Mouse (Mus musculus): ENCODE results near the gene Inpp5b. TPM values are rescaled to one million over a fixed set of nuclear protein-coding genes. Genes with fewer than 3 reads are reported as not detected.

Gene Inpp5b
- polyA plus RNA-seq, 1 experiment from 2014 or later, result 23.7 TPM

DNA sequence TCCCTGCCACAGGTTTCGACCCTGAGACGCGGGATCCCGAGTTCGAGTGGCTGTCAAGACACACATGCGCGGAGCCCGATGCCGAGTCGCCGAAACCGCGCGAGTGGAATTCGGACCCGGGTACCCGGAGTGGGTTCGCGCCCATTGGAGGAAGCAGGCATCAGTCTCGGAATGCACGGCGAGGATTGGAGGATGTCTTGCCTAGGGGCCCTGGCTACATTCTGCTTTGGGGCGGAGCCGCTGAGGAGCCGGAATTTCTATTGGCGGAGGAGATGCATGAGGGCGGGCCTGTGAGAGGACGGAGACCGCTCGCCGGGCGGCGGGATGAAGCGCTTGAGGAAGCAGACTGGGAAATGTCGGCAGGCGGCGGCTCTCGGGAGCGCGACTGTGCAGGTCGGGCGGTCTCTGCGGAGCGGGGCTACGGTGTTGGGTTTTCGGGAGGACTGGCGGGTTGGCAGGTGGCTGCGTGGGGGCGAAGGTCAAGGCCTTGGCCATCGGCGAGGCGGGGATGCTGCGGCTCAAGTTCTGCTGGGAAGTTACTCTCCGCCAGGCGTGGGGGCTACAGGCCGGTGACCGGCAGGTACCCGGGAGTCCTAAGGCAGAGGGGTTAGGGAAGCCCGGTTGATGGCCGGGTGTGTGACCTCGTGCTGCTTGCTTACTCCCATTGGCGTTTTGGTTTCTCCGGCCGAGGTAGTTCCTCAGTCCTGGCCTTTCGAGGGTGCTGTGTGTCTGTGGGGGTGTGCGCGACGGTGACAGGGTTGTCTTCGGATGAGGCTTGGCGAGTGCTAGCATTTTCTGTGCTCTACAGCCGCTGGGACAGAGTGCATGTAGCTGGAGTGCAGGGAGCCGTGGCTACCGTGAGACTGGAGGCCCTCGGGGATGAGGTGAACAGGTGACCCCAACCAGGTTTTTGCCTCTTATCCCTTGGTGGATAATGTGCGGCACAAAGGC, 9.9 kb downstream of the Inpp5b start:
- peaks cover 10% of the 10 kb centered on the region for H3K4me1 ChIP-seq (ENCODE audit: control insufficient read depth, insufficient read depth, low read length)
- H3K4me2 ChIP-seq (ENCODE audit: low read depth, low read length), result peak overlapping the region; percentile 98
- H3K9me3 ChIP-seq (ENCODE audit: control insufficient read depth, low read length), result no peaks in the 10 kb centered on the region
- H3K36me3 ChIP-seq (ENCODE audit: control insufficient read depth, insufficient read depth, low read length), result 0 out of 2 replicates have a peak, but pooled peaks cover 3% of the 10 kb centered on the region
- peak overlapping the region; percentile 80 for H3K4me3 ChIP-seq (ENCODE audit: low read depth, low read length)
- no peaks in the 10 kb centered on the region for H3K27me3 ChIP-seq (replicated peaks; ENCODE audit: control insufficient read depth, insufficient read depth, low read length)
- peak; percentile 100 for ATAC-seq (ENCODE audit: low read depth)
- peak; percentile 98 for DNase-seq (ENCODE audit: low spot score)
- no peak overlapping the region for H3K27ac ChIP-seq (replicated peaks; ENCODE audit: low read depth, low read length)
- WGBS, result under 1% methylated on average over 64 of the region's 75 CpGs
- peak overlapping the region; percentile 79 for H3K9ac ChIP-seq (ENCODE audit: low read depth, low read length)

DNA sequence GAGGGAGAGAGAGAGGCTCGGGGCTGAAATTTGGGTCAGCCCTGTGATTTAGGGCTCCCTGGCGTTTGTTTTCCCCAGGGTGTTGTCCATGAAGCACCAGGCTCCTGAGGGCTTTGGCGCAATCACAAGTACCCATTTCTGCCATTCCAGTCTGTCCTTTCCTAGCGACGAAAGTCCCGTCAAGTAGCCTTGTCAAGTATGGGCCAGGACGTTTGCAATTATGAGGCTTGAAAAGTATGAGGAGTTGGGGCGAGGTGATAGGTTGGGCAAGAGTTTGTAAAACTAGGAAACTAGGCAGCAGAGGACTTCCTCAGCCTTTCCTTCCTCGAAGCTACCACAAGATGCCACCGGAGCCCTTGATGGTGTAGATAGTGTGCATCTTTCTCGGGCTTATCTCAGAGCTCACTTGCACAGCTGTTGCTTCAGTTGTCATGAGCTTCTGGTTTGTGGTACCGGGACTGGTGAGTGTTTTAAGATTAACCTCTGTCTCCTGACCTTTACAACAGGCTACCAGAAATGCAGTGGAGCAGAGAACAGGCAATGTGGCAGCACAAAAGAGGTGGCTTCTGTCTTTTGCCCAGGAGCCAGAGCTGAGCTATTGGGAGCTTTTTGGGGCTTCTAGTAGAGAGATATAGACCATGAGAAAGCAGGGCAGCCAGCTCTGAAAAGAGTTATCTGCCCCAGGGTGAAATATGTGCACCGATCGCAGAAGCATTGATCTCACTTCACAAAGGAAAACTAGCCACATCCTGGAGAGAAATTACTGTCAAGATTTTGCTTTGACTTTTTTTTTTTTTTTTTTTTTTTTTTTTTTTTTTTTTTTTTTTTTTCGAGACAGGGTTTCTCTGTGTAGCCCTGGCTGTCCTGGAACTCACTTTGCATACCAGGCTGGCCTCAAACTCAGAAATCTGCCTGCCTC, 10.9 kb downstream of the Inpp5b start:
- no peak for ATAC-seq (ENCODE audit: low read depth)
- Histone ChIP-seq H3K9ac (ENCODE audit: low read depth, low read length) (peak overlapping the region; percentile 79), H3K4me3 (ENCODE audit: low read depth, low read length) (peak overlapping the region; percentile 80), H3K4me2 (ENCODE audit: low read depth, low read length) (peak overlapping the region; percentile 98), H3K27me3 (replicated peaks; ENCODE audit: control insufficient read depth, insufficient read depth, low read length) (no peaks in the 10 kb centered on the region), H3K4me1 (ENCODE audit: control insufficient read depth, insufficient read depth, low read length) (peaks cover 10% of the 10 kb centered on the region), H3K36me3 (ENCODE audit: control insufficient read depth, insufficient read depth, low read length) (no peaks in the 10 kb centered on the region), H3K9me3 (ENCODE audit: control insufficient read depth, low read length) (no peaks in the 10 kb centered on the region), H3K27ac (replicated peaks; ENCODE audit: low read depth, low read length) (no peak overlapping the region)
- DNase-seq (ENCODE audit: low spot score), result peak; percentile 5
- 16% methylated on average over 15 of the region's 15 CpGs for WGBS

DNA sequence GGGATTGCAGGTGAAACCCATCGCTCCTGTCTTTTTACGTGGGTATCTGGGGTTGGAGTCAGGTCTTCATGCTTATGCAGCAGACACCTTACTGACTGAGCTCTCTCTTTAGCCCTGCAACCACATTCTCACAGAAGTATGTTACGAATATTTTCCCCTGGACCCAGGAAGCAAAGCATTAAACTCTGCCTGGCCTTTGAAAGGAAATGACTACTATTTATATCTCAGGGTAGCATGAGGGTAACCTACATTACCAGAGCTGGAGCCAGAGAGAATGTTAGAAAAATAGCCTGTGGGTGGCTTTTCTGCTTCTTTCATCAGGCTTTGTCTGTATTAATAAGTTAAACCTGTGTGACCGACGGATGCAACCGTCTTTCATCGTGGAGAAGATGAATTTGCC, 13.9 kb downstream of the Inpp5b start:
- Histone ChIP-seq H3K4me3 (ENCODE audit: low read depth, low read length) (no peak overlapping the region), H3K9ac (ENCODE audit: low read depth, low read length) (no peak overlapping the region), H3K4me1 (ENCODE audit: control insufficient read depth, insufficient read depth, low read length) (peaks cover 10% of the 10 kb centered on the region), H3K9me3 (ENCODE audit: control insufficient read depth, low read length) (no peaks in the 10 kb centered on the region), H3K27me3 (replicated peaks; ENCODE audit: control insufficient read depth, insufficient read depth, low read length) (no peaks in the 10 kb centered on the region), H3K36me3 (ENCODE audit: control insufficient read depth, insufficient read depth, low read length) (no peaks in the 10 kb centered on the region), H3K27ac (replicated peaks; ENCODE audit: low read depth, low read length) (no peak overlapping the region), H3K4me2 (ENCODE audit: low read depth, low read length) (no peak overlapping the region)
- WGBS, result 44% methylated on average over 7 of the region's 7 CpGs
- DNase-seq (ENCODE audit: low spot score), result peak; percentile 11
- ATAC-seq (ENCODE audit: low read depth), result no peak

DNA sequence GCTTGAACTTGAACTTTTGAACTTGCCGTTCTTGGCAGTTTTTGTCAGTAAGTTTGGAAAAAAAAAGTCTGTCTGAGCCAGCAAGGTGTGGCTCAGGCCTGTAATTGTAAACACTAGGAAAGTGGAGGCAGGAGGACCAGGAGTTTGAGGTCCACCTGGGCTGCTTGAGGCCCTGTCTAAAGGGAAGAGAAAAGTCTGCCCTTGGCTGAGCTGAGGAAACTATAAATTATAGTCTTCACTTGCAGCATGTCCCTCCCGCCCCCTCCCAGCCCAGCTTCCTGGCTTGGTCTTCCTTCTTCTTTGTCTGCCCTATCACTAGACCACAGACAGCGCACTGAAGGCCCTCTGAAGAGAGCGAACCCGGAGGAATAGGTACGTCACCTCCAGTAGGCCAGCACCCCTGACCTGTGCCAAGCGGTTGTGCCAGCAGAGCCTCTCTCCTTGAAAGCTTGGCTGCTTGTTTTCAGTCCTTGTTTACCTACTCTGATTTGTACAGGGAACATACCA, 17.7 kb downstream of the Inpp5b start:
- DNase-seq (ENCODE audit: low spot score), result no peak
- Histone ChIP-seq H3K9ac (ENCODE audit: low read depth, low read length) (no peak overlapping the region), H3K27me3 (replicated peaks; ENCODE audit: control insufficient read depth, insufficient read depth, low read length) (no peaks in the 10 kb centered on the region), H3K4me2 (ENCODE audit: low read depth, low read length) (no peak overlapping the region), H3K4me3 (ENCODE audit: low read depth, low read length) (no peak overlapping the region), H3K36me3 (ENCODE audit: control insufficient read depth, insufficient read depth, low read length) (no peaks in the 10 kb centered on the region), H3K4me1 (ENCODE audit: control insufficient read depth, insufficient read depth, low read length) (no peaks in the 10 kb centered on the region), H3K27ac (replicated peaks; ENCODE audit: low read depth, low read length) (no peak overlapping the region), H3K9me3 (ENCODE audit: control insufficient read depth, low read length) (no peaks in the 10 kb centered on the region)
- no peak for ATAC-seq (ENCODE audit: low read depth)
- 82% methylated on average over 7 of the region's 7 CpGs for WGBS

DNA sequence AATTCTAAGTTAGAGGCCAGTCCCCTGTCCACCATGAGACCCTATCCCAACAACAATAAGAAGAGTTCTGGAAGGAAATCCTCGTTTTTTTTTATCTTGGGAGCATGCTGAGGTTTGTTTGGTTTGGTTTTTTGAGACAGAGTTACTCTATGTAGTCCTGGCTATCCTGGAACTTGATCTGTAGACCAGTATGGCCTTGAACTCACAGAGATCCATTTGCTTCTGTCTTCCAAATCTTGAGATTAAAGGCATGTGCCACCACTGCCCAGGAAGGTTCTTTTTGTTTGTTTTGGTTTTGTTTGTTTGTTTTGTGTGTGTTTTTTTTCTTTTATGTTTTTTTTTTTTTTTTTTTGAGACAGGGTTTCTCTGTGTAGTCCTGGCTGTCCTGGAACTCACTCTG, 19.6 kb downstream of the Inpp5b start:
- DNase-seq (ENCODE audit: low spot score) (no peak), ATAC-seq (ENCODE audit: low read depth) (no peak)
- Histone ChIP-seq H3K4me3 (ENCODE audit: low read depth, low read length) (no peak overlapping the region), H3K9ac (ENCODE audit: low read depth, low read length) (no peak overlapping the region), H3K4me1 (ENCODE audit: control insufficient read depth, insufficient read depth, low read length) (no peaks in the 10 kb centered on the region), H3K36me3 (ENCODE audit: control insufficient read depth, insufficient read depth, low read length) (no peaks in the 10 kb centered on the region), H3K27ac (replicated peaks; ENCODE audit: low read depth, low read length) (no peak overlapping the region), H3K9me3 (ENCODE audit: control insufficient read depth, low read length) (no peaks in the 10 kb centered on the region), H3K27me3 (replicated peaks; ENCODE audit: control insufficient read depth, insufficient read depth, low read length) (no peaks in the 10 kb centered on the region), H3K4me2 (ENCODE audit: low read depth, low read length) (no peak overlapping the region)
- 44% methylated on average over 1 of the region's 1 CpGs for WGBS

DNA sequence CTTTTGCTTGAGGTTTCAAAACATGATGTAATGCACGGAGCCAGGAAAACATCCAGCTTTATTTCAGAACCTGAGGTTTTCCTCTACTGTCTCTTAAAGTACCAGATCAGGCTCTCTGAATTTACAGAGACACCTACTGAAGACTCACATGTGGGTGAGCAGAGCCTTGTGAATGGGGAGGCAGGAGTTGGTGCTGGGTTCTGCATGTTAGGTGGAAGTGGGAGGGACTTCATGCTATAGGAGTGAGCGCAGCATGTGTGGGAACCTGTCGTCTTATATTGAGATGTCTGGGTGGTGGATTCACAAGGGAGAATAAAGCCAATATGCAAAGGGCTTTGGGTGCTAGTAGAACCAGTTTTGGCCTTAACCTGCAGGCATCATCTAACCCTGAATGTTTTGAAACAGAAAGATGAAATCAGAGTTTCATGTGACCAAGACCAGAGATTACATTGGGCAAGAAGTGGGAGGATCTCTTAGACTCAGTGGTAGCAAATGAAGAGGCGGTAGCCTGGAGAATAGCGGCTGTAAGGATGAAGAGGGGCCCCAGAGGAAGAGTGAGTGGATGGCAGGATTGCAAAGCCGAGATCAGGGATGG, 21.3 kb downstream of the Inpp5b start:
- no peaks in the 10 kb centered on the region for H3K27me3 ChIP-seq (replicated peaks; ENCODE audit: control insufficient read depth, insufficient read depth, low read length)
- ATAC-seq (ENCODE audit: low read depth) (no peak), DNase-seq (ENCODE audit: low spot score) (no peak)
- H3K4me1 ChIP-seq (ENCODE audit: control insufficient read depth, insufficient read depth, low read length), result no peaks in the 10 kb centered on the region
- H3K4me2 ChIP-seq (ENCODE audit: low read depth, low read length), result no peak overlapping the region
- no peaks in the 10 kb centered on the region for H3K36me3 ChIP-seq (ENCODE audit: control insufficient read depth, insufficient read depth, low read length)
- H3K9me3 ChIP-seq (ENCODE audit: control insufficient read depth, low read length), result no peaks in the 10 kb centered on the region
- no peak overlapping the region for H3K4me3 ChIP-seq (ENCODE audit: low read depth, low read length)
- no peak overlapping the region for H3K9ac ChIP-seq (ENCODE audit: low read depth, low read length)
- 80% methylated on average over 6 of the region's 6 CpGs for WGBS
- H3K27ac ChIP-seq (replicated peaks; ENCODE audit: low read depth, low read length), result no peak overlapping the region

DNA sequence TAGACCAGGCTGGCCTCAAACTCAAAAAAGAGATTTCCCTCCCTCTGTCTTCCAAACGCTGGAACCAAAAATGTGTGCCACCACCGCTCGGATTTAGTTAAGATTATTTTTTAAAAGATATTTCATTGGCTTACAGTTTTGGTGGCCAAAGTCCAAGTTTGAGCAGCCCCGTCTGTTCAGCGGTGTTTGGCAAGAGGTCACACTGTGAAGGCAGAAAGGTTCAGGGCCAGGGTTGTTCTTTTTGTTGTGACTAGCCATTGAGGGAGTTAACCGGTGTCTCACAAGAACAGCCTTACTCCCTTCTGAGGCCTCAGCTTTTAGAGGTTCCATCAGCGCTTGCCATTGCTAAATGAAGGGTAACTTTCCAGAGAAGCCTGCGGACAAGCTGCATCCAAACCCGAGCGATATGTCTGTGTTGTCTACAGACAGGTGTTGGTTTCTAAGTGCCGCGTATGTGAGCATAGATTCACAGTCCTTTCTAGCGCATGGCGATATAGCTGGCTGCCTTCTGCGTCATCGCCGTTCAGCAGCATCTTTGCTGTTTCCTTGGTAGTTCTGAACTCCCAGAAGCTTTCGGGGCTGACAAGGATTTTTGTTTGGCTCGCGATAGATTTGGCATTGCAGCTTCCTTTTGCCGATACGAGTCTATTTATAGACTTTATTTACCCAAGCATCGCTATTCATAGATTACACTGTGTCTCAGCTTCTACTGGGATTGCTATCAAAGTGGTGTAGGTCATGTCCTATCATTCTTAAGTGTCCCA, 24.3 kb downstream of the Inpp5b start:
- no peaks in the 10 kb centered on the region for H3K36me3 ChIP-seq (ENCODE audit: control insufficient read depth, insufficient read depth, low read length)
- no peaks in the 10 kb centered on the region for H3K27me3 ChIP-seq (replicated peaks; ENCODE audit: control insufficient read depth, insufficient read depth, low read length)
- ATAC-seq (ENCODE audit: low read depth) (no peak), DNase-seq (ENCODE audit: low spot score) (no peak)
- no peak overlapping the region for H3K4me3 ChIP-seq (ENCODE audit: low read depth, low read length)
- no peaks in the 10 kb centered on the region for H3K4me1 ChIP-seq (ENCODE audit: control insufficient read depth, insufficient read depth, low read length)
- H3K9me3 ChIP-seq (ENCODE audit: control insufficient read depth, low read length), result no peaks in the 10 kb centered on the region
- 91% methylated on average over 23 of the region's 23 CpGs for WGBS
- no peak overlapping the region for H3K4me2 ChIP-seq (ENCODE audit: low read depth, low read length)
- H3K27ac ChIP-seq (replicated peaks; ENCODE audit: low read depth, low read length), result no peak overlapping the region
- no peak overlapping the region for H3K9ac ChIP-seq (ENCODE audit: low read depth, low read length)

DNA sequence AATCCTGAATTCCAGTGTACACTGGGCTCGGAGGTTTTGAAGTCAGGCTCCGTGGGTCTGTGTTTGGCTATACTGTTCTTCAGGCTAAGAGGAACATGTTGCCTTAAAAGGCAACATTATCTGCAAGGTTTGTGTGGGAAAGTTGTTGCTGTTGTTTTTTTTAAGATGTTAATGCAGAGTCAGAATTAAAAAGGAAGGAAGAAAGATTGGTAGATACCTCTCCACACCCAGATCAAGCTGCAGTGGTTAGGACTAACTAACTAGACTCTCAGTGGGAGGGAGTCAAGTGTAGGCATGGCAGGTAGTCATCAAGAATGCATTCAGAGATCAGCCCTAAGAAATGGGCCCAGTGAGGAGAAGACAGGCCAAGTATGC, 24.9 kb downstream of the Inpp5b start:
- Histone ChIP-seq H3K36me3 (ENCODE audit: control insufficient read depth, insufficient read depth, low read length) (no peaks in the 10 kb centered on the region), H3K4me1 (ENCODE audit: control insufficient read depth, insufficient read depth, low read length) (no peaks in the 10 kb centered on the region), H3K4me2 (ENCODE audit: low read depth, low read length) (no peak overlapping the region), H3K9ac (ENCODE audit: low read depth, low read length) (no peak overlapping the region), H3K4me3 (ENCODE audit: low read depth, low read length) (no peak overlapping the region), H3K27me3 (replicated peaks; ENCODE audit: control insufficient read depth, insufficient read depth, low read length) (no peaks in the 10 kb centered on the region), H3K27ac (replicated peaks; ENCODE audit: low read depth, low read length) (no peak overlapping the region), H3K9me3 (ENCODE audit: control insufficient read depth, low read length) (no peaks in the 10 kb centered on the region)
- DNase-seq (ENCODE audit: low spot score) (no peak), ATAC-seq (ENCODE audit: low read depth) (no peak)
- 91% methylated on average over 2 of the region's 2 CpGs for WGBS

Data from embryonic facial prominence, embryonic 14.5 days (tissue).